Mouse (Mus musculus): ENCODE measurements around the gene Nras. TPM values are rescaled to one million over a fixed set of nuclear protein-coding genes. Genes with fewer than 3 reads are reported as not detected.
A peak's percentile ranks its signal among the peaks of the same experiment; 100 is the strongest.

Gene Nras
- total RNA-seq (2021) (10 to 100 TPM; 46.7 to 48.3 TPM), polyA plus RNA-seq (2012; rRNA removed) (11.5 and 25.4 TPM in 2 replicates)
- long read RNA-seq, full-length matches to known transcripts: 16 of 20 reads
- long read RNA-seq, partial matches to known transcripts: 1 of 20 reads
- long read RNA-seq, other reads (novel, unspliced or antisense): 3 of 20 reads

DNA sequence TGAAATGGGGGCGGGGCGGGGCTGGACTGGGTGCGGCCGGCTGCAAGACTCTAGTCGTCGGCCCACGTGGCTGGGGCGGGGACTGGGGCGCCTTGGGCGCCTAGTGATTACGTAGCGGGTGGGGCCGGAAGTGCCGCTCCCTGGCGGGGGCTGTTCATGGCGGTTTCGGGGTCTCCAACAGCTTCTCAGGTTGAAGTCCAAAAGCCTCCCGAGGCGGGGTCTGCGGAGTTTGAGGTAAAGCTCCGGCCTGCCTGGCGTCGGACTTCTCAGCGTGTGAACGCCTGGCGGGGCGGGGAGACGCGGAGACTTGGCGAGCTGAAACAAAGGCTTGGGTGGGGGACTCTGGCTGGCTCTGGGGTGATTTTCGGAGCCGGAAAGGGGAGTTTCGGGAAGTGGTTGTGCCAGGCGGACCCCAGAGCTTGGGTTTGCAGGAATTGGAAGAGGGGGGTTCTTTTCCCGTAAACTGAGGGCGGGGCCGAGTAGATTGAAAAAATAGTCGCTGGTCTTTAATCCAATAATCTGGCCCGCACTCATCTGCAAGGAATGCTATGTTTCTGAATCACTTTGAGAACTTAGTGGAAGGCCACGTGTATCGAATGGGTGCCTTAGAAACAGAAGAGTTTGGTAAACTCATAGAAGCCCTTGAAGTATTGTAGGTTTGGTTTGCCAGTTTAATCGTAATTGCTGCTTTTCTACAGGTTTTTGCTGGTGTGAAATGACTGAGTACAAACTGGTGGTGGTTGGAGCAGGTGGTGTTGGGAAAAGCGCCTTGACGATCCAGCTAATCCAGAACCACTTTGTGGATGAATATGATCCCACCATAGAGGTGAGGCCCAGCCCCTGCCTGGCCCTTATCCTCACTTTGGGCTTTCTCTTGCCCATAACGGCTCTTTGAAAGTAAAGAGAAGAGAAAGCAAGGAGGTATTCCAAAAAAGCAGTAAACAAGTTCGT, at the start of gene Nras:
Nras (plus strand) TSS at position 79 of the 951 bp plus-strand sequence.
- intact Hi-C loops (cut with DNase I): loop anchor here (1.0 to 2.0 kb wide), 4 partner anchors 38 to 112 kb away; partner anchors contain the start of genes Bcas2, Csde1 and Dennd2c
- no peaks in the 10 kb centered on the region for H3K27me3 ChIP-seq (ENCODE audit: control insufficient read depth, insufficient read depth, low read length)
- H3K4me3 ChIP-seq: peak within 1 kb of the TSS; percentile 90
- H3K36me3 ChIP-seq (ENCODE audit: control insufficient read depth, insufficient read depth, low read length): peaks cover 20% of the 10 kb centered on the region
- H3K4me1 ChIP-seq (ENCODE audit: control insufficient read depth, insufficient read depth, low read length): peaks cover 2% of the 10 kb centered on the region
- DNase-seq: peak; percentile 95 to 97
- TF ChIP-seq EP300 (IDR thresholded peaks at IDR 0.05; ENCODE audit: insufficient read depth, low read depth, low read length): 0 out of 2 replicates have a peak, but pooled peaks have one; percentile 43
- peak; percentile 65 for TF ChIP-seq POLR2A (IDR thresholded peaks at IDR 0.05; ENCODE audit: insufficient read depth, low read depth, low read length)
- no peak for TF ChIP-seq CTCF (IDR thresholded peaks at IDR 0.05)
- WGBS: 1% methylated on average over 46 of the region's 46 CpGs
- H3K9ac ChIP-seq (ENCODE audit: low read depth, low read length): peak within 1 kb of the TSS; percentile 91
- H3K27ac ChIP-seq: peak within 1 kb of the TSS; percentile 95
- no peaks in the 10 kb centered on the region for H3K79me2 ChIP-seq (replicated peaks; ENCODE audit: control insufficient read depth, insufficient read depth, low read length)

GRCm38 (mm10) chr3:103017350-103017749, 40.7 kb upstream of the Nras start:
- Histone ChIP-seq H3K4me1 (ENCODE audit: control insufficient read depth, insufficient read depth, low read length) (peaks cover 5% of the 10 kb centered on the region), H3K27ac (no peak overlapping the region), H3K4me3 (no peak overlapping the region), H3K9ac (ENCODE audit: low read depth, low read length) (no peak overlapping the region), H3K27me3 (ENCODE audit: control insufficient read depth, insufficient read depth, low read length) (no peaks in the 10 kb centered on the region), H3K36me3 (ENCODE audit: control insufficient read depth, insufficient read depth, low read length) (peaks cover 8% of the 10 kb centered on the region), H3K79me2 (replicated peaks; ENCODE audit: control insufficient read depth, insufficient read depth, low read length) (peaks cover 3% of the 10 kb centered on the region; the same call in 1 of the 2 replicates)
- TF ChIP-seq CTCF (IDR thresholded peaks at IDR 0.05) (no peak), POLR2A (IDR thresholded peaks at IDR 0.05; ENCODE audit: insufficient read depth, low read depth, low read length) (no peak), EP300 (IDR thresholded peaks at IDR 0.05; ENCODE audit: insufficient read depth, low read depth, low read length) (no peak)
- DNase-seq: peak in 1 of 2 experiments; percentile 13
- 54% methylated on average over 2 of the region's 2 CpGs for WGBS
- intact Hi-C loops (cut with DNase I): no loop called here

- intact Hi-C loops (cut with DNase I): loop anchor here (1.0 kb wide), 1 partner anchor 23 kb away; no protein-coding TSS in a partner anchor
- peak overlapping the region; percentile 98 for H3K27ac ChIP-seq
- peaks cover 3% of the 10 kb centered on the region; the same call in 1 of the 2 replicates for H3K79me2 ChIP-seq (replicated peaks; ENCODE audit: control insufficient read depth, insufficient read depth, low read length)
- TF ChIP-seq EP300 (IDR thresholded peaks at IDR 0.05; ENCODE audit: insufficient read depth, low read depth, low read length) (no peak), CTCF (IDR thresholded peaks at IDR 0.05) (no peak), POLR2A (IDR thresholded peaks at IDR 0.05; ENCODE audit: insufficient read depth, low read depth, low read length) (no peak)
- peaks cover 10% of the 10 kb centered on the region for H3K36me3 ChIP-seq (ENCODE audit: control insufficient read depth, insufficient read depth, low read length)
- 66% methylated on average over 2 of the region's 2 CpGs for WGBS
- DNase-seq: peak in 1 of 2 experiments; percentile 25
- no peaks in the 10 kb centered on the region for H3K27me3 ChIP-seq (ENCODE audit: control insufficient read depth, insufficient read depth, low read length)
- peak overlapping the region; percentile 87 for H3K4me3 ChIP-seq
- peaks cover 5% of the 10 kb centered on the region for H3K4me1 ChIP-seq (ENCODE audit: control insufficient read depth, insufficient read depth, low read length)
- H3K9ac ChIP-seq (ENCODE audit: low read depth, low read length): no peak overlapping the region
Measured at GRCm38 (mm10) chr3:103019462-103019861, 38.6 kb upstream of the Nras start.

DNA sequence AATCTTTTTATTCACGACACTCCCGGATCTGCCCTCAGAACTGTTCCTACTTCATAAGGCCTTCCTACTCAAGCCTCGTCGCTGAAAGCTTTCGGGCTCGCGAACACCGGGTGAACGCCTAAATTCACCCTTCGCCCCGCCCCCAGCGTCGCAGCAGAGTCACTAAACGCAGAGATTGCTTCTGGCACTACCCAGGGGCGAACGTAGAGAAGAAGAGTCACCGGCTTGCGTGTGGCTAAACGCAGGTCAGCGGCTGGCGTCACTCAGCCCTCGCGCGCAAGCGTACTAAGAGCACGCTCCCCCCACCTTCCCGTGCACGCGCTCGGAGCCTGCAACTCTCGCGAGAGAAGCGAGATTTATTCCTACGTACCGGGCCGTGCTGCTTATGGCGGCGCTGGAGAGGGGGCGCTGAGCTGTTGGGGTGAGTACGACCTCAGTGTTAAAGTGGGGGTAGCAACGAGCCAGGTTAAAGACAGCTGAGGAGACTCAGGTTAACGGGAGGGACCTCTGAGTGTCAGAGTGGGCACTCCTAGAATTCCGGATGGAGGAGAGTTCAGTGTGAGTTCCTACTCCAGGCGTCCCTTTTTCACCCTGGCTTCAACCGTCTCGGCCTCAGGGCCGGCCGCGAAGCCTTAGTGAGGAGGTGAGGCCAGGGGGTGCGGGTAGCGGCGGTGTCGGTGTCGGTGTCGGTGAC, 37.7 kb upstream of the Nras start, which contains the start of gene Csde1:
Csde1 (plus strand) TSS at position 178 of the 694 bp plus-strand sequence.
- Histone ChIP-seq H3K9ac (ENCODE audit: low read depth, low read length) (peak within 1 kb of the TSS; percentile 83), H3K79me2 (replicated peaks; ENCODE audit: control insufficient read depth, insufficient read depth, low read length) (peaks cover 3% of the 10 kb centered on the region), H3K4me3 (peak within 1 kb of the TSS; percentile 87), H3K27ac (peak within 1 kb of the TSS; percentile 98), H3K36me3 (ENCODE audit: control insufficient read depth, insufficient read depth, low read length) (peaks cover 14% of the 10 kb centered on the region), H3K4me1 (ENCODE audit: control insufficient read depth, insufficient read depth, low read length) (peaks cover 5% of the 10 kb centered on the region), H3K27me3 (ENCODE audit: control insufficient read depth, insufficient read depth, low read length) (no peaks in the 10 kb centered on the region)
- under 1% methylated on average over 55 of the region's 55 CpGs for WGBS
- intact Hi-C loops (cut with DNase I): loop anchor here (2.0 to 10.0 kb wide), 3 partner anchors 38 to 264 kb away; partner anchors contain the start of genes Bcas2 and Nras
- DNase-seq: peak; percentile 97 to 98
- peak; percentile 13; the same call in 1 of the 2 replicates for TF ChIP-seq CTCF (IDR thresholded peaks at IDR 0.05)
- TF ChIP-seq POLR2A (IDR thresholded peaks at IDR 0.05; ENCODE audit: insufficient read depth, low read depth, low read length): peak; percentile 97
- TF ChIP-seq EP300 (IDR thresholded peaks at IDR 0.05; ENCODE audit: insufficient read depth, low read depth, low read length): peak; percentile 82; the same call in 1 of the 2 replicates

DNA sequence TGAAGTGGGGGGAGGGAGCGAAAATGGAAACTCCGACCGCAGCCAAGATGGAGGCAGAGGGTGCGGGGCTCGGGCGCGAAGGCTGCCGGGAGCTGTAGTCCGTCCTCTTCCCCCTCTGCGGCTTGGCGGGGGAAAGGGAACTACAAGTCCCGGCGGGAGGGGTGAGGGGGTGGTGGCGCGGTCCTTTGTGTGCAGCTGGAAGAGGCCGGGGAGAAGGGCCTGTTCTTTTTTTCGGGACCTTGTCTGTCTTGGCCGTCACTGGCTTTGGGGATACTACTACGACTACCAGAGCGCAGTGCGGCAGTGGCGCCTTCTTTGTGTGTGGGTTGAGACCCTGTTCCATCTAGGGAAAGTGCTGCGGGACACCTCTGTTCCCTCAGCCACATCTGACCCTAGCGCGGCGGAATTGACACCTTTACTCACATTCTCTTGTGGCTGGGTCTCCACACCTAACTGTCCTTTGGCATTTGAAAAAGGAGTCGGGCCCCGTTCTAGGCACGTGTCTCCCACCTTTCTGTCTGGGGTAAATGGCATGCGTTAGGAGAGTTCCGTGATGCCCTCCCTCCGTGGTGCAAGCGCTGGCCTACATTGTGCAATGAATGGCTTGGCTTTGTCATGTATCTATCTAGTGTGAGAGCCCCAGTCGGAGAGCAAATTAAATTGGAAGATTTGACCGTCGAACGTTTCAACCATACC, 37.0 kb upstream of the Nras start:
- Histone ChIP-seq H3K27me3 (ENCODE audit: control insufficient read depth, insufficient read depth, low read length) (no peaks in the 10 kb centered on the region), H3K4me1 (ENCODE audit: control insufficient read depth, insufficient read depth, low read length) (peaks cover 5% of the 10 kb centered on the region), H3K79me2 (replicated peaks; ENCODE audit: control insufficient read depth, insufficient read depth, low read length) (peaks cover 3% of the 10 kb centered on the region), H3K36me3 (ENCODE audit: control insufficient read depth, insufficient read depth, low read length) (peaks cover 19% of the 10 kb centered on the region), H3K27ac (peak overlapping the region; percentile 98), H3K4me3 (peak overlapping the region; percentile 87), H3K9ac (ENCODE audit: low read depth, low read length) (peak overlapping the region; percentile 83)
- no peak for TF ChIP-seq CTCF (IDR thresholded peaks at IDR 0.05)
- 0 out of 2 replicates have a peak, but pooled peaks have one; percentile 22 for TF ChIP-seq EP300 (IDR thresholded peaks at IDR 0.05; ENCODE audit: insufficient read depth, low read depth, low read length)
- no peak for TF ChIP-seq POLR2A (IDR thresholded peaks at IDR 0.05; ENCODE audit: insufficient read depth, low read depth, low read length)
- WGBS: under 1% methylated on average over 37 of the region's 37 CpGs
- peak; percentile 91 to 92 for DNase-seq
- intact Hi-C loops (cut with DNase I): loop anchor here (2.0 to 10.0 kb wide), 3 partner anchors 38 to 264 kb away; partner anchors contain the start of genes Bcas2 and Nras
